Mouse (Mus musculus) myocyte (in vitro differentiated cells): ENCODE results near the gene Zfp952. TPM values are rescaled to one million over a fixed set of nuclear protein-coding genes. Genes with fewer than 3 reads are reported as not detected.
A peak's percentile ranks its signal among the peaks of the same experiment; 100 is the strongest.

Experiments
- H3K27me3 ChIP-seq: one replicate; pipeline ENCODE4 v1.6.1; 2011; ENCODE audit not compliant: control insufficient read depth, insufficient read depth, insufficient read length
- H3K36me3 ChIP-seq: one replicate; pipeline ENCODE4 v1.6.1; 2011; ENCODE audit not compliant: control insufficient read depth, insufficient read depth
- H3K4me2 ChIP-seq: one replicate; pipeline ENCODE4 v1.6.1; 2011; ENCODE audit warnings: low read depth, control low read depth
- H3K4me3 ChIP-seq: one replicate; pipeline ENCODE4 v1.5.1; 2011; ENCODE audit warnings: mild to moderate bottlenecking, control low read depth, moderate library complexity
- H3K79me2 ChIP-seq: one replicate; pipeline ENCODE4 v1.6.1; 2011; ENCODE audit not compliant: control insufficient read depth, insufficient read depth
- H3ac ChIP-seq: one replicate; pipeline ENCODE4 v1.6.1; 2011; ENCODE audit not compliant: control insufficient read depth, insufficient read length
- CEBPB ChIP-seq: IDR thresholded peaks from 2 replicates; pipeline ENCODE4 v1.6.1; 2011; ENCODE audit warnings: mild to moderate bottlenecking, moderate library complexity; ENCODE audit not compliant: poor library complexity, insufficient read depth, severe bottlenecking
- E2F4 ChIP-seq: IDR thresholded peaks from one replicate; pipeline ENCODE4 v1.6.1; 2011; ENCODE audit warnings: mild to moderate bottlenecking, control low read depth, moderate library complexity; ENCODE audit not compliant: insufficient read depth
- MAX ChIP-seq: IDR thresholded peaks from one replicate; pipeline ENCODE4 v1.6.1; 2011; ENCODE audit warnings: low read depth, mild to moderate bottlenecking, control low read depth
- MYOD1 ChIP-seq, 3 experiments: IDR thresholded peaks; one replicate each; pipeline ENCODE4 v1.6.1; 2011; ENCODE audit warnings: control low read depth in 2 of 3, low read depth in 2 of 3, mild to moderate bottlenecking in 2 of 3, moderate library complexity in 1 of 3; ENCODE audit not compliant: insufficient read length in 2 of 3, control insufficient read depth in 1 of 3
- MYOG ChIP-seq, 3 experiments: IDR thresholded peaks; one replicate each; pipeline ENCODE4 v1.6.1; 2011; ENCODE audit warnings: control low read depth in 2 of 3, low read depth in 2 of 3, mild to moderate bottlenecking in 2 of 3; ENCODE audit not compliant: insufficient read length in 2 of 3, control insufficient read depth in 1 of 3, insufficient read depth in 1 of 3
- POLR2A ChIP-seq: IDR thresholded peaks from one replicate; pipeline ENCODE4 v1.6.1; 2011; ENCODE audit warnings: low read depth, mild to moderate bottlenecking, control low read depth, moderate library complexity; ENCODE audit not compliant: insufficient read length
- POLR2AphosphoS2 ChIP-seq: IDR thresholded peaks from one replicate; pipeline ENCODE4 v1.6.1; 2011; ENCODE audit warnings: low read depth, control low read depth; ENCODE audit not compliant: insufficient read length
- REST ChIP-seq: IDR thresholded peaks from one replicate; pipeline ENCODE4 v1.6.1; 2011; ENCODE audit warnings: mild to moderate bottlenecking, control low read depth, moderate library complexity; ENCODE audit not compliant: insufficient read depth, insufficient read length
- SRF ChIP-seq: IDR thresholded peaks from one replicate; pipeline ENCODE4 v1.6.1; 2011; ENCODE audit warnings: low read depth; ENCODE audit not compliant: control insufficient read depth, insufficient read length
- TCF12 ChIP-seq: IDR thresholded peaks from one replicate; pipeline ENCODE4 v1.6.1; 2011; ENCODE audit warnings: mild to moderate bottlenecking, control low read depth; ENCODE audit not compliant: poor library complexity, insufficient read depth, severe bottlenecking
- TCF3 ChIP-seq: IDR thresholded peaks from one replicate; pipeline ENCODE4 v1.6.1; 2011; ENCODE audit warnings: low read depth, control low read depth; ENCODE audit not compliant: insufficient read length
- USF1 ChIP-seq: IDR thresholded peaks from one replicate; pipeline ENCODE4 v1.6.1; 2011; ENCODE audit warnings: low read depth, mild to moderate bottlenecking, control low read depth, moderate library complexity
- polyA plus RNA-seq: library from polyadenylated mRNA; unstranded; fragments of >200 nt; fragmentation: generic; extraction: Trizol; gene quantifications from one replicate; pipeline ENCODE4 v1.2.1, GENCODE M21; 2012; ENCODE audit warnings: missing spikeins

Zfp952 gene
- polyA plus RNA-seq, 1 experiment = 2.3 TPM

DNA sequence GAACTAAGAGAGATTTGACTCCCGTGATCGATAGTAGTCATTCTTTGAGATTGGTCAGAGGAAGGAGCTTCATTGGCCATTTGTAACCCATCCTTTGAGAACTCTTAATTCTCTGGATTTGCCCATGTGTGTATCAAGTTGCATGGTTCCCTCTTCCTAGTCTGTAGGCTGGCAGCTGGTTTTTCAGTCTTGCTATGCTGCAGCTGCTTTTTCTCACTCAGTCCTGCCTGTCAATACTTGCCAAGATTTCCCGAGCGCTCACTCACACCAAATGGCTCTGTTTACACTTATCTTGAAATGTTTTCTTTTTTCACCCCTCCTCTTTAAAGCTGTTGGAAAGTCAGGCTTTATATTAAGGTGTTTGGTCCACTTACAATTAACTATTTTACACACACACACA, 11.6 kb upstream of the Zfp952 start:
- no peaks in the 10 kb centered on the region for H3K27me3 ChIP-seq
- no peaks in the 10 kb centered on the region for H3K79me2 ChIP-seq
- peaks cover 37% of the 10 kb centered on the region for H3K36me3 ChIP-seq
- H3K4me3 ChIP-seq = no peak overlapping the region
- no peak overlapping the region for H3ac ChIP-seq
- H3K4me2 ChIP-seq = no peak overlapping the region
- TF ChIP-seq MYOD1 (IDR thresholded peaks at IDR 0.05; ENCODE audit: control insufficient read depth in 1 of 3, insufficient read length in 2 of 3, low read depth in 2 of 3) (no peak), POLR2AphosphoS2 (no peak), POLR2A (no peak), TCF3 (no peak), CEBPB (no peak), E2F4 (no peak), TCF12 (no peak), SRF (no peak)

DNA sequence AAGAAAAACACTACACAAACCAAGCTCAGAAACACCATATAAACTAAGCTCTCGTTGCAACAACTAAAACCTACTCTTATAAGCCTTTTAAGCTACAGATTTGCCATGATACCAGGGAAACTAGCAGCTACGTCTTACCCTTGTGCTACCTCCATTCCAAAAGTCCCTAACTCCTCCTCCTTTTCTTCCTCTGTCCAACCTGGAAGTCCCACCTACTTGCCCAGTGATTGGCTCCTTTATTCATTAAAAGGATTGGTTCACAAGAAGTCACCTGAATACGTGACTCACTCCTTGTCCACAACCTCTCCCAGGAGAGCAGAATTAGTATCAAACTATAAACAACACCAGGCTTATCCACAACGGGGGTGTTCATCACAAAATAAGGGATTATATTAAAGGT, 6.6 kb upstream of the Zfp952 start:
- H3K4me2 ChIP-seq = no peak overlapping the region
- H3ac ChIP-seq = no peak overlapping the region
- no peaks in the 10 kb centered on the region for H3K27me3 ChIP-seq
- H3K36me3 ChIP-seq = no peaks in the 10 kb centered on the region
- no peaks in the 10 kb centered on the region for H3K79me2 ChIP-seq
- TF ChIP-seq E2F4 = no peak
- TF ChIP-seq MYOG (IDR thresholded peaks at IDR 0.05; ENCODE audit: control insufficient read depth in 1 of 3, insufficient read depth in 1 of 3, insufficient read length in 2 of 3, low read depth in 2 of 3) = no peak
- no peak for TF ChIP-seq USF1
- no peak for TF ChIP-seq POLR2A
- TF ChIP-seq CEBPB = no peak
- TF ChIP-seq POLR2AphosphoS2 = no peak
- no peak for TF ChIP-seq TCF3
- TF ChIP-seq TCF12 = no peak
- no peak for TF ChIP-seq MYOD1 (IDR thresholded peaks at IDR 0.05; ENCODE audit: control insufficient read depth in 1 of 3, insufficient read length in 2 of 3, low read depth in 2 of 3)
- no peak for TF ChIP-seq MAX
- TF ChIP-seq SRF = no peak
- TF ChIP-seq REST = no peak
- H3K4me3 ChIP-seq = no peak overlapping the region

GRCm38 (mm10) chr17:32991965-32992698, 797 bp upstream of the Zfp952 start:
- peaks cover 5% of the 10 kb centered on the region for H3K36me3 ChIP-seq
- no peak for TF ChIP-seq USF1
- no peak for TF ChIP-seq MYOD1 (IDR thresholded peaks at IDR 0.05; ENCODE audit: control insufficient read depth in 1 of 3, insufficient read length in 2 of 3, low read depth in 2 of 3)
- no peak for TF ChIP-seq E2F4
- no peak for TF ChIP-seq MYOG (IDR thresholded peaks at IDR 0.05; ENCODE audit: control insufficient read depth in 1 of 3, insufficient read depth in 1 of 3, insufficient read length in 2 of 3, low read depth in 2 of 3)
- TF ChIP-seq POLR2AphosphoS2 = no peak
- TF ChIP-seq SRF = no peak
- TF ChIP-seq CEBPB = no peak
- TF ChIP-seq POLR2A = no peak
- TF ChIP-seq MAX = no peak
- no peak for TF ChIP-seq TCF3
- no peak for TF ChIP-seq TCF12
- TF ChIP-seq REST = no peak
- no peak overlapping the region for H3ac ChIP-seq
- H3K4me2 ChIP-seq = peak overlapping the region; percentile 77
- H3K4me3 ChIP-seq = peak overlapping the region; percentile 51
- peaks cover 6% of the 10 kb centered on the region for H3K79me2 ChIP-seq
- no peaks in the 10 kb centered on the region for H3K27me3 ChIP-seq

GRCm38 (mm10) chr17:32998492-32998891, 5.6 kb downstream of the Zfp952 start:
- Histone ChIP-seq H3K4me2 (no peak overlapping the region), H3K36me3 (peaks cover 25% of the 10 kb centered on the region), H3ac (no peak overlapping the region), H3K4me3 (no peak overlapping the region), H3K79me2 (peaks cover 6% of the 10 kb centered on the region), H3K27me3 (no peaks in the 10 kb centered on the region)
- no peak for TF ChIP-seq REST
- TF ChIP-seq MYOD1 (IDR thresholded peaks at IDR 0.05; ENCODE audit: control insufficient read depth in 1 of 3, insufficient read length in 2 of 3, low read depth in 2 of 3) = no peak
- no peak for TF ChIP-seq MYOG (IDR thresholded peaks at IDR 0.05; ENCODE audit: control insufficient read depth in 1 of 3, insufficient read depth in 1 of 3, insufficient read length in 2 of 3, low read depth in 2 of 3)
- TF ChIP-seq MAX = no peak
- TF ChIP-seq POLR2AphosphoS2 = no peak
- TF ChIP-seq CEBPB = no peak
- TF ChIP-seq TCF12 = no peak
- no peak for TF ChIP-seq USF1
- TF ChIP-seq SRF = no peak
- no peak for TF ChIP-seq E2F4
- no peak for TF ChIP-seq TCF3
- TF ChIP-seq POLR2A = no peak
